Mouse (Mus musculus) leukemia stem cell, adult 10-12 weeks (primary cell): ENCODE measurements around the gene Zfp457. TPM values are rescaled to one million over a fixed set of nuclear protein-coding genes. Genes with fewer than 3 reads are reported as not detected.

Source experiments
- polyA plus RNA-seq: library from polyadenylated mRNA; stranded (reverse); fragments of >175 nt; gene quantifications from 2 replicates; pipeline ENCODE4 v1.2.3, GENCODE M21; 2012; ENCODE audit warnings: low replicate concordance

Gene Zfp457
- not detected in 2 replicates for polyA plus RNA-seq

GRCm38 (mm10) chr13:67305822-67306672, at the start of gene Zfp457:
Zfp457 (minus strand) TSS chr13:67306485.

GRCm38 (mm10) chr13:67332019-67332724, 25.9 kb upstream of the Zfp457 start, which contains the start of gene Zfp595:
Zfp595 (minus strand) TSS chr13:67332570.

GRCm38 (mm10) chr13:67278314-67278713, 28.0 kb downstream of the Zfp457 start, which contains the start of gene Zfp458:
Zfp458 (minus strand) TSS chr13:67278466.

Other genes with a start within 250 kb of the Zfp457 start
- gene Zfp712, start 245.3 kb downstream of the Zfp457 start, polyA plus RNA-seq: 0.11 TPM in 1 of 2 replicates, not detected in the other
- gene Zfp708, start 208.5 kb downstream of the Zfp457 start, polyA plus RNA-seq: not detected in 2 replicates
- 0.16 TPM in 1 of 2 replicates, not detected in the other for gene Gm28557, start 197.9 kb downstream of the Zfp457 start, polyA plus RNA-seq
- not detected in 2 replicates for gene Rslcan18, start 190.2 kb downstream of the Zfp457 start, polyA plus RNA-seq
- 0.07 and 0.44 TPM in 2 replicates for gene Zfp759, start 184.8 kb downstream of the Zfp457 start, polyA plus RNA-seq
- 0.08 and 0.12 TPM in 2 replicates for gene Rsl1, start 133.3 kb downstream of the Zfp457 start, polyA plus RNA-seq
- 0.18 TPM in 1 of 2 replicates, not detected in the other for gene Zfp455, start 112.0 kb downstream of the Zfp457 start, polyA plus RNA-seq
- gene Zfp458, start 28.0 kb downstream of the Zfp457 start, polyA plus RNA-seq: 0.06 and 0.10 TPM in 2 replicates
- gene Zfp595, start 26.1 kb upstream of the Zfp457 start, polyA plus RNA-seq: 0.16 and 0.20 TPM in 2 replicates
- not detected in 2 replicates for gene Gm28044, start 54.1 kb upstream of the Zfp457 start, polyA plus RNA-seq
- gene Zfp953, start 54.1 kb upstream of the Zfp457 start, polyA plus RNA-seq: 0.25 TPM in 1 of 2 replicates, not detected in the other
- gene Gm28041, start 69.2 kb upstream of the Zfp457 start, polyA plus RNA-seq: not detected in 2 replicates
- 0.19 TPM in 1 of 2 replicates, not detected in the other for gene Zfp456, start 69.3 kb upstream of the Zfp457 start, polyA plus RNA-seq
- gene Zfp429, start 93.3 kb upstream of the Zfp457 start, polyA plus RNA-seq: 2.2 TPM in 1 of 2 replicates, not detected in the other
- 0.38 TPM in 1 of 2 replicates, not detected in the other for gene Zfp459, start 114.9 kb upstream of the Zfp457 start, polyA plus RNA-seq
- 0.36 TPM in 1 of 2 replicates, not detected in the other for gene Zfp874a, start 145.1 kb upstream of the Zfp457 start, polyA plus RNA-seq
- gene Zfp874b, start 177.8 kb upstream of the Zfp457 start, polyA plus RNA-seq: 0.07 and 0.36 TPM in 2 replicates
- 0.20 TPM in 1 of 2 replicates, not detected in the other for gene Zfp58, start 194.1 kb upstream of the Zfp457 start, polyA plus RNA-seq
- gene Gm26965, start 219.7 kb upstream of the Zfp457 start, polyA plus RNA-seq: not detected in 2 replicates
- gene Zfp87, start 219.7 kb upstream of the Zfp457 start, polyA plus RNA-seq: 0.08 and 1.3 TPM in 2 replicates
- 0.14 and 0.32 TPM in 2 replicates for gene Zfp748, start 247.3 kb upstream of the Zfp457 start, polyA plus RNA-seq